Mouse (Mus musculus) heart, postnatal 4 days (tissue): Measurements from ENCODE around the gene Imp3. TPM values are rescaled to one million over a fixed set of nuclear protein-coding genes. Genes with fewer than 3 reads are reported as not detected.

Source experiments
- DNase-seq: peaks from one replicate; pipeline ENCODE4 v3.0.0; 2021
- total RNA-seq, 2 experiments: library from RNA; stranded (reverse); gene quantifications; 2 replicates each; pipeline ENCODE4 v1.2.3; 2021

Imp3 gene
- total RNA-seq, 2 experiments from 2014 or later = 53.5 to 54.4 TPM

DNA sequence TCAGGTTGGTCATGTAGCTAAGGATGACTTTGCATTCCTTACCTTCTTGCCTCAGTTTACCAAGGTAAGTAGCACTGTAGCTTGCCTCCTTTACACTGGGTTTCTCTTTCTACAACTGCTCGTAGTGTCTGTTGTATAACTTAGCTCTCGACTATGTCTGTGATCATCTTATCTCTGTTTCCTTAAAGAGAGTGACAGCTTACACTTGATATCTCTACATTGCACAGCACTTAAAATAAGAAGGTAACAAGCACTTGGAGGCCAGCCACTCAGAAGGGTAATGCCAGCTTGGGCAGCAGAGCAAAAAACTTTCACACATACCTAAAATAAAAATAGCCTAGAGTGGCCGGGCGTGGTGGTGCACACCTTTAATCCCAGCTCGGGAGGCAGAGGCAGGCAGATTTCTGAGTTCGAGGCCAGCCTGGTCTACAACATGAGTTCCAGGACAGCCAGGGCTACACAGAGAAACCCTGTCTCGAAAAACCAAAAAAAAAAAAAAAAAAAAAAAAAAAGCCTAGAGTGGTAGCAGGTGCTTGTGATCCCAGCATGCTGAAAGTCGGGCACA is 36.8 kb downstream of the Imp3 start:
- DNase-seq = no peak

DNA sequence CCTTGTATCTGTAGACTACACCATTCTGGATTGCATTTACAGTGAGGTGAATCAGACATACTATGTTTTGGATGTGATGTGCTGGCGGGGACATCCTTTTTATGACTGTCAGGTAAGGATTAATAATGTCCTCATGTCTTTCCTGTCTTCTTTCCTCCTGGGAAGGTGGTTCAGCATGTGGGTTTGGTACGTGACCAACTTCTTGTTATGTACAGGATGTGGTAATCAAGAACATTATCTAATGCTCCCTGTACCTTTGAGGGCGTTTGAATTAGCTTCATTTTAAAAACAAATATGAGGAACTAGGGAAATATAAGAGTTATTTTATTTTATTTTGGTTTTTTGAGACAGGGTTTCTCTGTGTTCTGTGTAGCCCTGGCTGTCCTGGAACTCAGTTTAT is 37.9 kb downstream of the Imp3 start:
- DNase-seq = no peak

DNA sequence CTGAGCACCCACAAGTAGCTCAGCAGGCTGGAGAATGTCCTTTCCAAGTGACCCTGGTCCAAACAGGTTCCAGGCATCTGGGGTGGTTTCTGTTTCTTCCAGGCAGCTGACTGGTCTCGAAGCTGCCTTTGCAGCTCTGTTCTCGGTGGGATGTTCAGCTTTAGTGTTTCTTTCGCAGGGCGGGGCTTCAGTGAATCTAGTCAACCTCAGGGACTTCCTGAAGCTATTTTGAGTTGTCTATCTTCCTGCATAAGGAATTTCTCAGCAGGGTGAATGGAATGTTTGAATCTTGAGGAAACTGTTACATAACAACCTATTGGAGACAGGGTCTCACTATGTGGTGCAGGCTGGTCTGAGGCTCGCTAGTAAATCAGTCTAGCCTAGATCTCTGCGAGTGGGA is 42.9 kb downstream of the Imp3 start:
- DNase-seq = no peak

DNA sequence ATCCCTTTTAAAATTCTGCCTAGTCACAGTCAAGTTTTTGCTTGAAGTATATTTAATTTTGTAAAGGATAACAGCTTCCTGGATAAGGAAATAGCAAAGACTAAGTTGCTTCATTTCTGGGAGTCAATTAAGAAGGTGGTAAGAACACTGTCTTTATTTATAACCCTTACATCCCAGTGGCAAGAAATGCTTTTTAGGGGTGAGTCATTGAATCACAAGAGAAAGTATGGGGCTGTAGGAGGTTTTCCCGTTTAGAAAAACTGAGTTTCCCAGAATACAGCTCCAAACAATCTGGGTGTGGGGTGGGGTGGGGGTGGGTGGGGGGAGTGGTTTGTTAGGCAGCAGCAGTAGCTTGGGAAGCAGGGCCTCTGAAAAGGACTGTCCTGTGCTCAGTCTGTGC is 44.2 kb downstream of the Imp3 start:
- no peak for DNase-seq

Other genes starting within 250 kb of the Imp3 start
- 1 to 10 TPM; 2.9 to 3.0 TPM for gene Lingo1, start 141.0 kb upstream of the Imp3 start, total RNA-seq
- gene Odf3l1, start 72.8 kb upstream of the Imp3 start, total RNA-seq = under 1 TPM in 1 of 2 experiments, not detected in 1; 0.43 TPM
- 10 to 100 TPM; 55.6 to 56.6 TPM for gene Cspg4, start 72.4 kb upstream of the Imp3 start, total RNA-seq
- 10 to 100 TPM; 11.7 to 13.9 TPM for gene Snx33, start 9.1 kb upstream of the Imp3 start, total RNA-seq
- gene Snupn, start 13.4 kb downstream of the Imp3 start, total RNA-seq = 1 to 10 TPM; 8.6 to 9.1 TPM
- 10 to 100 TPM; 24.5 to 25.1 TPM for gene Ptpn9, start 57.4 kb downstream of the Imp3 start, total RNA-seq
- 10 to 100 TPM; 46.2 to 46.5 TPM for gene Sin3a, start 134.6 kb downstream of the Imp3 start, total RNA-seq
- gene Man2c1, start 193.2 kb downstream of the Imp3 start, total RNA-seq = 10 to 100 TPM; 58.8 to 68.4 TPM
- gene Neil1, start 210.8 kb downstream of the Imp3 start, total RNA-seq = 1 to 10 TPM; 3.5 to 5.0 TPM
- gene Commd4, start 220.9 kb downstream of the Imp3 start, total RNA-seq = 10 to 100 TPM; 31.1 to 33.0 TPM